ENCODE assay signal across 8 mouse cellular contexts in the genomic region with DNA sequence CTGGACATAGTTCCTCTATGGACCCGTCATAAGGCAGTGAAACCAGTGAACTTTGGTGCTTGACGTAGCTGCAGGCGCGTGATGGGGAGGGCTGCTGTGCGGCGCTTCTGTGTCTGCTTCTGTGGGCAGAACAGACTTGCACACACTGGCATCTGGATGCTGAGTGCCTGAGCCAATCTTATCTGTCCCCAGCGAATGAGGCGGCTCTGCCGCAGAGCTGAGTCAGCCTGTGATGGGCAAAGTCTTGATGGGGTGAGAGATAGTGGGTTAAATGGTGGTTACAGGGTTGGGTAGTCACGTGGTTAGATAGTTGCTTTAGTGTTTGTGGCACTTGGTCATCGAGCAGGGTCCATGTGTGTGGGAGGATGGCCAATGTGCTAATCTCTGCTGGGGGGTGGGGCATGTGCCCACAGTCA. TPM values are rescaled to one million over a fixed set of nuclear protein-coding genes. Genes with fewer than 3 reads are reported as not detected.
A peak's percentile ranks its signal among the peaks of the same experiment; 100 is the strongest.
DNase-seq lines count a peak whose midpoint lies in the region; ATAC-seq and TF ChIP-seq lines count a peak whose summit lies in the region.

No protein-coding gene starts in this region.

- peaks cover 7% of the 10 kb centered on the region; the same call in 1 of the 2 replicates for H3K36me3 ChIP-seq in kidney, postnatal 0 days (ENCODE audit: insufficient read depth, low read length)

- no peaks in the 10 kb centered on the region for H3K27me3 ChIP-seq in kidney, postnatal 0 days (ENCODE audit: insufficient read depth, low read length)

- H3K4me2 ChIP-seq in kidney, postnatal 0 days (ENCODE audit: low read length): peak overlapping the region; percentile 65

- no peak for TF ChIP-seq CTCF in kidney, postnatal 0 days (IDR thresholded peaks at IDR 0.05; ENCODE audit: low read depth)

- no peak overlapping the region for H3K4me3 ChIP-seq in kidney, postnatal 0 days (replicated peaks; ENCODE audit: low read depth, low read length)

- no peaks in the 10 kb centered on the region for H3K9me3 ChIP-seq in kidney, postnatal 0 days (replicated peaks; ENCODE audit: low read length)

- peaks cover 33% of the 10 kb centered on the region for H3K4me1 ChIP-seq in kidney, postnatal 0 days (replicated peaks; ENCODE audit: insufficient read depth, low read length)

- H3K27ac ChIP-seq in kidney, postnatal 0 days: peak overlapping the region; percentile 98

- 43% methylated on average over 11 of the region's 11 CpGs for WGBS in kidney, postnatal 0 days

- peak; percentile 85 for DNase-seq in layer of hippocampus, adult 11-12 months (ENCODE audit: low spot score)
- no peak for DNase-seq in layer of hippocampus, postnatal 10 days (ENCODE audit: low spot score in 2 of 2)
- peak; percentile 70 to 72 for DNase-seq in adrenal gland, postnatal 36 days
- peak; percentile 65 to 76 for DNase-seq in heart, adult 9 months (ENCODE audit: low spot score in 2 of 2)
- peak; percentile 42 for DNase-seq in kidney, postnatal 0 days (ENCODE audit: low spot score)
- peak; percentile 67 to 73 for DNase-seq in lung, adult 18-20 months
- peak; percentile 59 to 65 for DNase-seq in spleen, adult 18-20 months
- DNase-seq in cerebellum, postnatal 14 days: no peak

- ATAC-seq in kidney, postnatal 0 days (replicated peaks; ENCODE audit: low FRiP score, low read depth): peak; percentile 38

- peak overlapping the region; percentile 41; the same call in 1 of the 2 replicates for H3K9ac ChIP-seq in kidney, postnatal 0 days (ENCODE audit: low read depth, low read length)

RNA-seq across cellular contexts. Expression of a gene that starts 2.9 kb away (rescaled TPM):
- 1 to 10 TPM; 3.4 to 3.9 TPM for total RNA-seq in layer of hippocampus, postnatal 10 days (2021)
- 10 to 100 TPM; 19.0 to 26.1 TPM for total RNA-seq in adrenal gland, postnatal 36 days (2021)
- 18.6 and 19.6 TPM in 2 replicates for polyA plus RNA-seq in kidney, postnatal 0 days (2015; fragmentation: Nextera tagmentation; extraction: Ambion mirVana)

RNA-seq across cellular contexts. Expression of a gene that starts 9.5 kb away (rescaled TPM):
- total RNA-seq in layer of hippocampus, postnatal 10 days (2021): 10 to 100 TPM; 20.5 to 20.9 TPM
- 10 to 100 TPM; 33.6 to 47.4 TPM for total RNA-seq in adrenal gland, postnatal 36 days (2021)
- polyA plus RNA-seq in kidney, postnatal 0 days (2015; fragmentation: Nextera tagmentation; extraction: Ambion mirVana): 44.6 and 47.8 TPM in 2 replicates

RNA-seq across cellular contexts. Expression of a gene that starts 9.8 kb away (rescaled TPM):
- total RNA-seq in layer of hippocampus, postnatal 10 days (2021): 10 to 100 TPM; 73.3 to 93.0 TPM
- total RNA-seq in adrenal gland, postnatal 36 days (2021): 10 to 100 TPM; 67.3 to 77.7 TPM
- polyA plus RNA-seq in kidney, postnatal 0 days (2015; fragmentation: Nextera tagmentation; extraction: Ambion mirVana): 60.2 and 70.3 TPM in 2 replicates

RNA-seq across cellular contexts. Expression of a gene that starts 10.6 kb away (rescaled TPM):
- total RNA-seq in layer of hippocampus, postnatal 10 days (2021): 10 to 100 TPM; 13.5 to 13.6 TPM
- total RNA-seq in adrenal gland, postnatal 36 days (2021): 10 to 100 TPM; 19.0 to 27.2 TPM
- polyA plus RNA-seq in kidney, postnatal 0 days (2015; fragmentation: Nextera tagmentation; extraction: Ambion mirVana): 29.9 and 33.3 TPM in 2 replicates

RNA-seq across cellular contexts. Expression of a gene that starts 32.5 kb away (rescaled TPM):
- total RNA-seq in layer of hippocampus, postnatal 10 days (2021): 100 to 1,000 TPM; 563 to 624 TPM
- total RNA-seq in adrenal gland, postnatal 36 days (2021): 1,000 to 10,000 TPM; 1,072 to 1,115 TPM
- polyA plus RNA-seq in kidney, postnatal 0 days (2015; fragmentation: Nextera tagmentation; extraction: Ambion mirVana): 1,088 and 1,198 TPM in 2 replicates

Comparison
In these comparisons a context has a peak if more than half of its experiments do, and no peak if none do; other contexts are left out.
1. DNase-seq: peak in layer of hippocampus, adult 11-12 months (single experiment), adrenal gland, postnatal 36 days (2 of 2), heart, adult 9 months (2 of 2), kidney, postnatal 0 days (single experiment), lung, adult 18-20 months (2 of 2) and spleen, adult 18-20 months (2 of 2); none in layer of hippocampus, postnatal 10 days (0 of 2) and cerebellum, postnatal 14 days (0 of 2).
2. RNA of a gene that starts 2.9 kb away (total RNA-seq): 19.0 to 26.1 TPM in adrenal gland, postnatal 36 days; 3.4 to 3.9 TPM in layer of hippocampus, postnatal 10 days; every median in the first group is over 4 times any median in the second.